Mouse (Mus musculus): ENCODE measurements at regions not wholly inside any gene's neighbourhood (a gene's known extent, or its start where the extent isn't known, plus 50 kb on each side); places are given as distances from the start of the nearest gene placed in this dataset.

- TF ChIP-seq CTCF (IDR thresholded peaks at IDR 0.05; ENCODE audit: control insufficient read depth, insufficient read depth, insufficient read length), result no peak
- TF ChIP-seq CEBPB (IDR thresholded peaks at IDR 0.05; ENCODE audit: low read depth), result no peak
- TF ChIP-seq MAX (IDR thresholded peaks at IDR 0.05), result no peak
- no peak for TF ChIP-seq MYOG (IDR thresholded peaks at IDR 0.05; ENCODE audit: control insufficient read depth, extremely low read depth, insufficient read length)
- TF ChIP-seq USF1 (IDR thresholded peaks at IDR 0.05; ENCODE audit: low read depth), result no peak
- no peak for TF ChIP-seq MYOD1 (IDR thresholded peaks at IDR 0.05; ENCODE audit: control insufficient read depth, insufficient read length, low read depth)
- TF ChIP-seq FOSL1 (IDR thresholded peaks at IDR 0.05; ENCODE audit: insufficient read depth, low read length, poor library complexity, severe bottlenecking), result no peak
Observed at GRCm38 (mm10) chr15:11664839-11665379, 242.2 kb downstream of the Npr3 start.

All from C2C12 (cell line).